Mouse (Mus musculus) heart, postnatal 0 days (tissue): ENCODE data around the gene Kcnmb4.

ENCODE experiments used
- CTCF ChIP-seq: IDR thresholded peaks from 2 replicates; pipeline ENCODE4 v1.5.1; 2016; ENCODE audit warnings: antibody characterized with exemption, control low read depth, low read depth
- EP300 ChIP-seq: IDR thresholded peaks from 2 replicates; pipeline ENCODE4 v1.6.1; 2016; ENCODE audit warnings: antibody characterized with exemption, low read depth

GRCm38 (mm10) chr10:116472579-116472978, 1.1 kb downstream of the Kcnmb4 start:
- TF ChIP-seq CTCF = no peak
- TF ChIP-seq EP300 = no peak
